Mouse (Mus musculus) gastrocnemius, postnatal 25 days (tissue): ENCODE results near the gene Pdzk1. TPM values are rescaled to one million over a fixed set of nuclear protein-coding genes. Genes with fewer than 3 reads are reported as not detected.

Experiments used
- DNase-seq: peaks from one replicate; pipeline ENCODE4 v3.0.0; 2022
- long read RNA-seq, 2 experiments: library from polyadenylated mRNA; stranded (forward); transcript quantifications; one replicate each; pipeline ENCODE4 v2.0.0; 2021
- total RNA-seq, 2 experiments: library from RNA; stranded (reverse); gene quantifications; 1 replicate in 1 of 2; 2 replicates in 1 of 2; pipeline ENCODE4 v1.2.3; 2021

The Pdzk1 gene
- total RNA-seq, result not detected
- long read RNA-seq, experiment 1, partial matches to known transcripts, result 0 of 1 reads
- long read RNA-seq, experiment 1, other reads (novel, unspliced or antisense), result 1 of 1 reads
- long read RNA-seq, experiment 2, partial matches to known transcripts, result 0 of 1 reads
- long read RNA-seq, experiment 2, other reads (novel, unspliced or antisense), result 1 of 1 reads

- DNase-seq, result no peak
Observed at GRCm38 (mm10) chr3:96828984-96829383, at the start of gene Pdzk1, which contains the start of gene Cd160. Pdzk1 (plus strand) TSS chr3:96829284. Cd160 (minus strand) TSS chr3:96829351.

DNA sequence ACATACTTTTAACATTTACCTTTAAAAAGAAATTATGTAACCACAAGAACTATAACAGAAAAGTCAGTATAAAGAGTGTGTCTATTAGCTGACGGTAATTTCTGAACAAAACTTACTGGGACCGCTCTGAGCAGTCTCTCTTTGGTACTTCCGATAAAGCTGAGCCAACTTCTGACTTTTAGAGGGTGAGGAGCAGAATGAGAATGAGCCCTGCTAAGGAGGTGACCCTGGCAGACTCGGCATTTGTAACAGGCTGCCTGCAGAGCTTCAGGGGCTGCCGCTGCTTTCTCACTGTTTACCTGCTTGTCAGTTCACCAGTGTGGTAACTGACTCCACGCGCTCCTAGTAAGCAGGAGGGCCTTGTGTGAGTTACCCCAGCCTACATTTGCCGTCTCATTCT is 46.8 kb upstream of the Pdzk1 start:
- no peak for DNase-seq

GRCm38 (mm10) chr3:96787784-96788183 is 41.3 kb upstream of the Pdzk1 start:
- no peak for DNase-seq

GRCm38 (mm10) chr3:96788506-96788905 is 40.6 kb upstream of the Pdzk1 start:
- no peak for DNase-seq

- no peak for DNase-seq
Observed at GRCm38 (mm10) chr3:96800254-96800653, 28.8 kb upstream of the Pdzk1 start.

DNA sequence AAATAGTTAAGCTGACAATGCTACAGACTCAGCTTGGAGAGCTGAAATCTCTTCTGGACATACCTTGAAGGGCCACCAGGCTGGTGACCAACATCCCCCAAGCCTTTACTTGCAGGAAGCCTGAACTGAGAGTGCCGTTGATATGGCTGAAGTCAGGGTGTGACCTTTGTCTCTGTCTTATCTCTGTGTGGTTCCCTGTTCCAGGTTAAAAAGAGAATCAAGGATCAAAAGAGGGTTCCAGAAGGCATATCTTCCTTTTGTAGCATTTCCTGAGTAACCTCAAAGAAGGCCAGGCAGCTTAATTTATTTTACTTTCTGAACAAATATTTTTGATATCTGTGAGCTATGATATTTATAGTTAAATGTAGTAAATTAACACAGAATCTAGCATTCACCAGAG is 26.9 kb upstream of the Pdzk1 start:
- DNase-seq, result no peak

DNA sequence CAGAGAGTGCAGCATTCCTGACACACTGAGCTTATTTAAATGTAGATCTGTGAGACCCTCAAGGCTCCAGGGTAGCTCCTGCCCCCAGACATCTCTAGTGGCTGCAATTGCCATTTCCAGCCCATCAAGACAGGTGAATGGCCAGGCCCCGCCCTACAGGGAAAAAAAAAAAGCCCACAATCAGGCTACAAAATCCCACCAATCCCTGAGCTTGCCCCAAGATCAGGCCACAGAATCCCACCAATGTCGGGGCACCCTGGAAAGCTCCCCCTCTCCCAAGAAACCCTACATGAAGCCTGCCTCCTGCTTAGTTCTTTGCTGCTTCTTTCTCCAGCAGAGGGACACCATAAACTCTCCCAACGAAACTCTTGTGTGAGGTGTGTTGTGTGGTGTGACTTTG is 20.9 kb upstream of the Pdzk1 start:
- no peak for DNase-seq

- no peak for DNase-seq
Observed at GRCm38 (mm10) chr3:96808651-96809050, 20.4 kb upstream of the Pdzk1 start.

- no peak for DNase-seq
Observed at GRCm38 (mm10) chr3:96811232-96811631, 17.9 kb upstream of the Pdzk1 start.

DNA sequence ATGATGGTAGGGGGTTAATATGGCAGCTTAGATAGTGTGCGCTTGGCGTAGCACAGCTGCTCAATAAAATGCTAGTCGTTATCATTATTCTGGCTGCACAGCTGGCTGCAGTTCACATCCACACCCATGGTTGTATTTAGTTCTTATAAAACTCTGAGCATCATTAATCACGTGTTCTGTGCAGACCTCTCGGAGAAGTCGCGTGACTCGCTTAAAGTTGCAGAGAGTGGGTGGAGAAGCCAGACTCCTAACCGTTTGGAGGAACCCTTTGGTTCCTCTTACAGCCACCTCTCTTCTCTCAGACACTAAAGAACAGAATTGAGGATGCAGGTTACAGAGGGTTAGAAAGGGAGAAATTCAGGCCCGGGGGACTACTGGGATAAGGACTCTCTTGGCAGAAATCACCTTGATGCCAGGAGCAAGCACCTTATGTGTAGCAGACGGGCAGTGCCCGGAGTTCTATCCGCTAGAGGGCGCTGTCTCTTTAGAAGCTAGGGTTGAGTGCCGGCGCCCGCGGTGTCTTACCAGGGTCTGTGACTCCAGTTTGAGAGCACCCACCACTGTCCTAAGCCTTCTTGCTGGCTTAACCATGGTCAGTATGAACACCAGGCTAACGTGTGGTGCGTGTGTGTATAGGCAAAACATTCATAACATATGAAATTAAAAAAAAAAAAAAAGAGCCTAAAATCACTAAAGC is 16.5 kb upstream of the Pdzk1 start:
- peak; percentile 55 for DNase-seq

DNA sequence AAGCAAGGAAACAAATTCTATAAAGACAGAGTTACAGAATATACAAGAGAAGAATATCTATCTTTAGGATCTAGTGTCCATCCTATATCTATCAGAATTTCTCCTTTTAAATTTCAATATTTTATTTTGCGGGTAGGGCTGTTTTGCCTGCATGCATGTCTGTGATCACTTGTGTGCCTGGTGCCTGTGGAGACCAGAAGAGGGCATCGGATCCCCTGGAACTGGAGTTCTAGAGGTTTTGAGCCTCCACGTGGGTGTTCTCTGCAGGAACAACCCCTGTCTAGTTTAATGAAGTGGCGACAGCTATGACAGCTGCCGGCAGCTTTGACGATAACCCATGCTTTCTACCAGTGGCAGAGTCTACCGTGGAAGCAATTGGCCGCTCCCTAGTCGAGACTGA is 16.0 kb upstream of the Pdzk1 start:
- peak; percentile 15 for DNase-seq

GRCm38 (mm10) chr3:96813591-96814244 is 15.4 kb upstream of the Pdzk1 start:
- no peak for DNase-seq

DNA sequence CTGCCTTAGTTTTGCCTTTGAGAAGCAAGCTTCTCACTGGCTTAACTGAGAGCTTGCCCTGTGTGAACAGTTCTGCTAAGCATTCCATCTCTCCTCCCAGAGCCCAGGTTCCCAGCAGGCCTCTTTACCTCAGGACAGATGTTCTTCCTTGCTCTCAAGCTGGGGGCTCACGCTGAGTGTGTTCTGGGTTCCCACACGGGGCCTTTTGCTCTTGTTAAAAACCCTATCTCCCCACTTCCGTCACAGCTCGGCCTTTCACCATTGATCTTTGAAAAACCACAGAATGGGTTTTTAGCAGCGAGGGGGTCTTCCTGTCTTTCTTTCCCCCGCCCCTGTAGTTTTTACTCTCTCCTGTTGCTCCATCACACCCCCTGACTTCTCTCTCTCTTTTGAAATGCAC is 14.7 kb upstream of the Pdzk1 start:
- DNase-seq, result no peak

- DNase-seq, result no peak
Observed at GRCm38 (mm10) chr3:96820116-96820915, 8.8 kb upstream of the Pdzk1 start.

DNA sequence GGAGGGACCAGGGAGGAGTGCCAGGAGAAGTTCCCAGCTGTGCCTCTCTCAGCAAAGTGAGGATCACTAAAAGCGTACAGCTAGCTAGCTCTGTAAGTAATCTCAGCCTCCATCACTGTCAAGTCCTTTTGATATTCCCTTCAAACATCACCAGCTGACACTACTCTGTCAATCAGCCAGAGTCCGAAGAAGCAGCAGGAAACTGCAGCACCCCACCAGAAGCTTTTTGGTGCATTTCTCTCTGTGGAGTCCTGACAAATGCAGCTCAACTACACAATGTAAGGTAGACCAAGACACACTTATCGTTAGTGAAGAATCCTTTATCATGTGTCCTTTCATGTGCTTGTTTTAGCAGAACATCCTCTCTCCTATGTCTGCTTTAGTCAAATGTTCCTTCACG is 7.5 kb upstream of the Pdzk1 start:
- DNase-seq, result no peak

GRCm38 (mm10) chr3:96823701-96824100 is 5.4 kb upstream of the Pdzk1 start:
- no peak for DNase-seq

- DNase-seq, result no peak
Observed at GRCm38 (mm10) chr3:96824614-96825013, 4.5 kb upstream of the Pdzk1 start.

DNA sequence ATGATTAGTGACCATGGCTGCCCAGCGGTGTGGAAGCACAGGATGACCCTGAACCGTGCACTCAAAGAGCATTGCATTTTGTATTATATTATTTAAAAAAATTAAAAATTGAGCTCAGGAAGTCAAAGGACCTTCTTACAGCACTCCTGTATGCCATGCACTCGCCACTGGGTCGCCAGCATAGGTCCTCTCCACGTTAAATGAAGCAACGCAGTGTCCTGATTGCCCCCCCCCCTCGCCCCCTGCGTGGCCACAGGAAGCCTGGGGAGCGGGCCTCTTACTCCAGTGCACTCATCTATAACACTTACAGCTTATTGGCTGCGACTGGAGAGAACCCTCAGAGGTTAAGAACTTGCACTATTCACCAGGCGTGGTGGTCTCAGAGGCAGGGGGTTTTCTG is 3.8 kb upstream of the Pdzk1 start:
- no peak for DNase-seq

- no peak for DNase-seq
Observed at GRCm38 (mm10) chr3:96828308-96828864, 698 bp upstream of the Pdzk1 start.

DNA sequence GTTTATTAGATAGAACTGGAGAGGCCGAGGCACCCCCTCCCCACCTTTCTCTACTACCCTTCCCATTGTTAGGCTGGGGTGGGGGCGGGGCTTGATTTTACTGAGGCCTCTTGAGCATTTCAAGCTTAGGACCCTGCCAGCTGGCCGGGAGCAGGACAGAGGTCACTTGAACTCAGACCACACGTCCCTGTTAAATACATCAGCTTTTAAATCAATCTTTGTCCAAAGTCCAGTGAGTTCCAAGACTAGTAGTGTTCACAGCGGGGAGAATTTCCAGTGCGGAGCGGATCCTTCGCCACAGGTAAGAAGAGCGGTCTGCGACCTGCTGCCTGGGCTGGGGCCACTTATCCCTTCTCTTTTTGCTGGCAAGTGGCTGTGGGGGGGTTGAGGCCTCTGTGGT is 772 bp downstream of the Pdzk1 start:
- no peak for DNase-seq

DNA sequence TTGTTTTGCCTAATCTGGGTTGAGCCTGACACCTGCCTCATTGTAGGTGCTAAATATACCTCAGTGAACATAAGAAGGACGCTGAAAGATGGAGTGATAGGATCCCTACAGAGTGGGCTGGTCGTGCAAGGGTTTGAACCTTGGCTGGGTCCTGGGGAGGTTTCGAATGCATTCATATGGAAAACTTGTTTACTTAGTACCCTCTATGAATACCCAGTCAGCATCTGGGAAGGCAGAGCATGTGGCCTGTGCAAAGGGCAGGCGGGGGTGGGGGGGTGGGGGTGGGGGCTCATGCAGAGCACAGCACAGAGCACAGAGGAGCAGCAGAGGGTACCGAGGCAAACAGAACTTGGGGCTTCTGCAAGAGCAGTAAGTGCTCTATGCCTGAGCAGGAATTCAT is 3.8 kb downstream of the Pdzk1 start:
- no peak for DNase-seq

DNA sequence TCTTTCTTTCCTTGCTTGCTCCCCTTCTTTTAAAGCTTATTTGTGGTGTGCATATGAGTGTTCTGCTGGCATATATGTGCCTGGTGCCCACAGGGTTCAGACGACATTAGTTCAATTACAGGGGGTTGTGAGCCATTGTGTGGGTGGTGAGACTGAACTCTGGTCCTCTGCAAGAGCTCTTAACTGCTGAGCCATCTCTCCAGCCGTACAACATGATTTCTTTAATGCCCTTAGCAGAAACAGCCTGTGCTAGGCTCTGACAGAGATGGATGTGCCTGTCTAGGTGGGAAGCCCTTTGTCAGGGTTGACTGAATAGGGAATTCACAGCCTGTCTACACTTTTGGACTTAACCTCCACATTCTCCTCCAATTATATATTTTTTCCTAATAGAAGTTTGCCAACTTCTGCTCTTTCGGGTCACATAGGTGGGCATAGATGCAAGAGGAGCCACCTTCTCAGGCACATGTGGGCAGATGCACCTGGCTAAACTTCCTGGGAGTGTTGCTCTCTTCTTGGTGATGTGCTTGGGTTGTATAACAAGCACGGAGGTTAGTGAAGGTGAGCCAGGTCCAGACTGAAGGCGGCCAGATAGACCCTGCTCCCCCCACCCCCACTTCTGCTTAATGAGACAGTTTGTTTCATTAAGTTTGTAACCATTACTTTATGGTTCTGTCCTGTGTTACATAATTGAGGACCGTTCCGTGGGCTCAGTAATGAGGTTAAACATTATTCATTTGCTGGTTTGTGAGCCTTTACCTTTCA is 5.7 kb downstream of the Pdzk1 start:
- no peak for DNase-seq
